Mouse (Mus musculus) right cerebral cortex, postnatal 25 days (tissue): Measurements from ENCODE around the gene Gm11007.
"Not testable (repeated sequence)": the region's sequence is repeated elsewhere in the genome, so short reads cannot be mapped to it uniquely, and the experiment has no call there.

Source experiments
- DNase-seq: peaks from one replicate; pipeline ENCODE4 v3.0.0; 2022

Gm11007 gene

GRCm38 (mm10) chr2:175643678-175644077, at the start of gene Gm11007:
Gene Gm11007 (plus strand): TSS chr2:175643978.
- not testable (repeated sequence) for DNase-seq
